8 mouse cellular contexts compared by ENCODE assay signal in the genomic region with DNA sequence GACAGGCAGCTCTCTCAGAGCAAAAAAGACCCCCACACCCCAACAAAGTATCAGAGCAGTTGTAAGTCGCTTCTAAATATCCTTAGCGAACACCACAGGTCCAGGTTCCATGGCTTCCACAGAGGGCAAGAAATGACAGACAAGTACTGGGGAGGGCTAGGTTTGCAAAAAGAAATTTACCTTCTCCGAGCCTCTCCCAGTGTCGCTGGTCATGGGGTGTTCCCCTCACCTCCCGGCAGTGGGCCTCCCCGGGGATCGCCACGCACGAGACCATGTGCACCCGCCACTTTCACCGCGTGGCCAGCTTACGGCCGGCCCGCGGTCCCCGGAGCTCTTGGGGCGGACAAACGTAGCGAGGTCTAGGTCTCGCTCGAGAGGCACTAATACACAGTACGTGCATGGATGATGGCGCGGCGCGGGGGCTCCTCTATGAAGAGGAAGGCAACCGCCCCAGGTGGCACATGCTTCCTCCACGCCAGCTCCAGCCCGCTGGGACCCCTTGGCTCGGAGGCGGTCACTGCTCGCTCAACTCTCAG. TPM values are rescaled to one million over a fixed set of nuclear protein-coding genes. Genes with fewer than 3 reads are reported as not detected.
DNase-seq lines count a peak whose midpoint lies in the region; ATAC-seq and TF ChIP-seq lines count a peak whose summit lies in the region.

No protein-coding gene starts in this region.

- in situ Hi-C loops in Patski (cut with MboI; ENCODE audit: low pct_unique_long_range_greater_than_20kb) = no loop called here

- TF ChIP-seq CTCF in Patski (IDR thresholded peaks at IDR 0.05) = no peak

- no peaks in the 10 kb centered on the region for H3K9me3 ChIP-seq in kidney, embryonic 15.5 days (replicated peaks)
- H3K9me3 ChIP-seq in forebrain, embryonic 15.5 days = no peaks in the 10 kb centered on the region
- no peaks in the 10 kb centered on the region for H3K9me3 ChIP-seq in liver, embryonic 16.5 days (replicated peaks; ENCODE audit: control insufficient read depth, low read length)

- H3K4me1 ChIP-seq in kidney, embryonic 15.5 days = peaks cover 29% of the 10 kb centered on the region
- peaks cover 36% of the 10 kb centered on the region for H3K4me1 ChIP-seq in forebrain, embryonic 15.5 days
- peaks cover 18% of the 10 kb centered on the region for H3K4me1 ChIP-seq in liver, embryonic 16.5 days (ENCODE audit: control insufficient read depth, low read depth, low read length)

- peak overlapping the region; percentile 68 for H3K9ac ChIP-seq in kidney, embryonic 15.5 days
- peak overlapping the region; percentile 98 for H3K9ac ChIP-seq in forebrain, embryonic 15.5 days (replicated peaks)
- peak overlapping the region; percentile 80 for H3K9ac ChIP-seq in liver, embryonic 16.5 days (ENCODE audit: low read depth, low read length)

- H3K36me3 ChIP-seq in kidney, embryonic 15.5 days = no peaks in the 10 kb centered on the region
- no peaks in the 10 kb centered on the region for H3K36me3 ChIP-seq in forebrain, embryonic 15.5 days
- no peaks in the 10 kb centered on the region for H3K36me3 ChIP-seq in liver, embryonic 16.5 days (ENCODE audit: control insufficient read depth, insufficient read depth)

- POLR2A ChIA-PET in Patski (lab: Charles Lee) = interaction anchor here (0.8 to 1.0 kb wide), 2 partner anchors 24 to 254 kb away, joined by 3 read pairs; no protein-coding TSS in a partner anchor

- no peak for DNase-seq in kidney, adult 11 months
- no peak for DNase-seq in Patski (ENCODE audit: low read depth, low spot score)
- DNase-seq in cerebellum, adult 18-20 months = no peak
- no peak for DNase-seq in B cell, adult 2 months
- no peak for DNase-seq in spleen, postnatal 14 days (ENCODE audit: low spot score in 2 of 2)

- H3K27me3 ChIP-seq in kidney, embryonic 15.5 days = no peaks in the 10 kb centered on the region
- H3K27me3 ChIP-seq in Patski = no peaks in the 10 kb centered on the region
- H3K27me3 ChIP-seq in forebrain, embryonic 15.5 days = no peaks in the 10 kb centered on the region
- H3K27me3 ChIP-seq in liver, embryonic 16.5 days (ENCODE audit: control insufficient read depth, insufficient read depth, low read depth, low read length) = no peaks in the 10 kb centered on the region

- peak; percentile 61 for ATAC-seq in kidney, embryonic 15.5 days (replicated peaks; ENCODE audit: low FRiP score)
- ATAC-seq in Patski = peak; percentile 13
- ATAC-seq in forebrain, embryonic 15.5 days (replicated peaks) = peak; percentile 75
- ATAC-seq in liver, embryonic 16.5 days (ENCODE audit: low read depth) = peak; percentile 15

- CTCF ChIA-PET in Patski (lab: Charles Lee) = no interaction called here

- peak overlapping the region; percentile 77 for H3K4me2 ChIP-seq in kidney, embryonic 15.5 days
- H3K4me2 ChIP-seq in forebrain, embryonic 15.5 days (replicated peaks) = peak overlapping the region; percentile 72
- H3K4me2 ChIP-seq in liver, embryonic 16.5 days (ENCODE audit: low read depth, low read length) = peak overlapping the region; percentile 83

- H3K27ac ChIP-seq in kidney, embryonic 15.5 days = peak overlapping the region; percentile 95
- peak overlapping the region; percentile 94 for H3K27ac ChIP-seq in forebrain, embryonic 15.5 days (replicated peaks)
- peak overlapping the region; percentile 55; the same call in 1 of the 2 replicates for H3K27ac ChIP-seq in liver, embryonic 16.5 days (ENCODE audit: low read length)

- peak overlapping the region; percentile 97 for H3K4me3 ChIP-seq in kidney, embryonic 15.5 days (replicated peaks)
- H3K4me3 ChIP-seq in forebrain, embryonic 15.5 days = peak overlapping the region; percentile 98
- peak overlapping the region; percentile 84 for H3K4me3 ChIP-seq in liver, embryonic 16.5 days (ENCODE audit: low read depth, low read length)

- WGBS in kidney, embryonic 15.5 days = under 1% methylated on average over 33 of the region's 33 CpGs
- 0% methylated on average over 33 of the region's 33 CpGs for WGBS in forebrain, embryonic 15.5 days
- WGBS in liver, embryonic 16.5 days (ENCODE audit: insufficient replicate concordance) = under 1% methylated on average over 33 of the region's 33 CpGs

RNA-seq across cellular contexts. Expression of a gene that starts 0.7 kb away (rescaled TPM):
- polyA plus RNA-seq in kidney, embryonic 15.5 days (2015; fragmentation: Nextera tagmentation; extraction: Ambion mirVana) = 36.3 and 36.9 TPM in 2 replicates
- polyA plus RNA-seq in Patski (2021) = 35.1 TPM
- 59.7 and 60.2 TPM in 2 replicates for polyA plus RNA-seq in forebrain, embryonic 15.5 days (2015; fragmentation: Nextera tagmentation; extraction: Ambion mirVana)
- polyA plus RNA-seq in liver, embryonic 16.5 days (2015; fragmentation: Nextera tagmentation; extraction: Ambion mirVana) = 6.9 TPM in 2 replicates

RNA-seq across cellular contexts. Expression of a gene that starts 1.7 kb away (rescaled TPM):
- 221 and 225 TPM in 2 replicates for polyA plus RNA-seq in kidney, embryonic 15.5 days (2015; fragmentation: Nextera tagmentation; extraction: Ambion mirVana)
- 52.3 TPM for polyA plus RNA-seq in Patski (2021)
- 515 and 540 TPM in 2 replicates for polyA plus RNA-seq in forebrain, embryonic 15.5 days (2015; fragmentation: Nextera tagmentation; extraction: Ambion mirVana)
- 33.2 and 34.1 TPM in 2 replicates for polyA plus RNA-seq in liver, embryonic 16.5 days (2015; fragmentation: Nextera tagmentation; extraction: Ambion mirVana)

Comparison
In these comparisons a context has a peak if more than half of its experiments do, and no peak if none do; other contexts are left out.
1. ATAC-seq: peak in every context shown above with its lines; median percentile 75 in forebrain, embryonic 15.5 days; 61 in kidney, embryonic 15.5 days; 15 in liver, embryonic 16.5 days; 13 in Patski.